Mouse (Mus musculus) stomach, adult 2 months (tissue): ENCODE data around the gene Frmd3. TPM values are rescaled to one million over a fixed set of nuclear protein-coding genes. Genes with fewer than 3 reads are reported as not detected.

ENCODE experiments used
- polyA plus RNA-seq: library from polyadenylated mRNA; depleted of rRNA; stranded (reverse); fragments of >200 nt; gene quantifications from 2 replicates; pipeline ENCODE4 v1.2.3, GENCODE M21; 2012; rRNA removed

Gene Frmd3
- polyA plus RNA-seq: 0.04 and 0.08 TPM in 2 replicates

GRCm38 (mm10) chr4:74013211-74014047 lies at the start of gene Frmd3:
Gene Frmd3 (plus strand): TSS chr4:74013442.

GRCm38 (mm10) chr4:74242176-74242575 lies 228.9 kb downstream of the Frmd3 start, which contains the start of gene Kdm4c:
Gene Kdm4c (plus strand): TSS chr4:74242497.

Other genes with a start within 250 kb of the Frmd3 start
- gene Rasef, start 222.4 kb upstream of the Frmd3 start, polyA plus RNA-seq: 7.2 and 8.2 TPM in 2 replicates
- not detected in 2 replicates for gene Gm11758, start 137.2 kb upstream of the Frmd3 start, polyA plus RNA-seq
- not detected in 2 replicates for gene Gm11757, start 122.3 kb upstream of the Frmd3 start, polyA plus RNA-seq
- gene Gm13871, start 107.5 kb upstream of the Frmd3 start, polyA plus RNA-seq: not detected in 2 replicates
- not detected in 2 replicates for gene Gm11756, start 92.7 kb upstream of the Frmd3 start, polyA plus RNA-seq
- gene 2310002L09Rik, start 62.6 kb upstream of the Frmd3 start, polyA plus RNA-seq: 0.25 TPM in 1 of 2 replicates, not detected in the other
- 0.26 and 0.40 TPM in 2 replicates for gene Kdm4c, start 229.1 kb downstream of the Frmd3 start, polyA plus RNA-seq